Mouse (Mus musculus) liver, adult 2 months (tissue): ENCODE results near the gene Cfap299. TPM values are rescaled to one million over a fixed set of nuclear protein-coding genes. Genes with fewer than 3 reads are reported as not detected.
"Not testable (repeated sequence)": the region's sequence is repeated elsewhere in the genome, so short reads cannot be mapped to it uniquely, and the experiment has no call there.

Experiments
- DNase-seq: peaks from one replicate; pipeline ENCODE4 v3.0.0-alpha.2; 2011; ENCODE audit warnings: low read depth, low spot score; ENCODE audit errors: extremely low read depth
- H3K27ac ChIP-seq: fragments of 200-500 bp; replicated peaks from 2 replicates; pipeline ENCODE4 v1.5.1; 2012; ENCODE audit warnings: low read depth, mild to moderate bottlenecking, control low read depth, inconsistent platforms, low read length; ENCODE audit not compliant: insufficient read depth
- H3K27me3 ChIP-seq: fragments of 200-500 bp; 2 replicates; pipeline ENCODE4 v1.6.1; 2012; ENCODE audit warnings: mild to moderate bottlenecking, moderate library complexity, low read length, inconsistent platforms; ENCODE audit not compliant: control insufficient read depth, insufficient read depth
- H3K36me3 ChIP-seq: fragments of 200-500 bp; 2 replicates; pipeline ENCODE4 v1.6.1; 2012; ENCODE audit warnings: low read length, inconsistent platforms; ENCODE audit not compliant: control insufficient read depth, insufficient read depth
- H3K4me1 ChIP-seq: fragments of 200-500 bp; 2 replicates; pipeline ENCODE4 v1.6.1; 2011; ENCODE audit warnings: low read length; ENCODE audit not compliant: control insufficient read depth, insufficient read depth
- H3K4me3 ChIP-seq: fragments of 200-500 bp; 2 replicates; pipeline ENCODE4 v1.5.1; 2011; ENCODE audit warnings: low read depth, mild to moderate bottlenecking, control low read depth, low read length, moderate library complexity; ENCODE audit not compliant: insufficient read depth
- H3K79me2 ChIP-seq: fragments of 200-500 bp; 2 replicates; pipeline ENCODE4 v1.6.1; 2012; ENCODE audit warnings: inconsistent platforms, mild to moderate bottlenecking, low read length, moderate library complexity; ENCODE audit not compliant: control insufficient read depth, insufficient read depth
- H3K9ac ChIP-seq: fragments of 200-500 bp; 2 replicates; pipeline ENCODE4 v1.6.1; 2012; ENCODE audit warnings: low read depth, mild to moderate bottlenecking, control low read depth, inconsistent platforms, low read length
- CTCF ChIP-seq: fragments of 200-500 bp; IDR thresholded peaks from 2 replicates; pipeline ENCODE4 v1.5.1; 2011; ENCODE audit warnings: low read depth, low read length, control low read depth
- POLR2A ChIP-seq: fragments of 200-500 bp; IDR thresholded peaks from 2 replicates; pipeline ENCODE4 v1.6.1; 2011; ENCODE audit warnings: low read length, control low read depth; ENCODE audit not compliant: insufficient read depth; ENCODE audit errors: extremely low read depth
- WGBS: fragments of 180-500 bp; shearing (Covaris S2); methylation state at CpG from one replicate; pipeline ENCODE4 v1.1.7; 2018; 5-methylcytosine and 5-hydroxymethylcytosine counted together
- polyA plus RNA-seq: library from polyadenylated mRNA; depleted of rRNA; stranded (reverse); fragments of >200 nt; gene quantifications from 2 replicates; pipeline ENCODE4 v1.2.3, GENCODE M21; 2012
- total RNA-seq: library from RNA; depleted of rRNA; stranded (reverse); fragments of >200 nt; gene quantifications from 2 replicates; pipeline ENCODE4 v1.2.3, GENCODE M21; 2014

The Cfap299 gene
- total and polyA plus RNA-seq, 2 experiments = not detected

GRCm38 (mm10) chr5:98566461-98567193 lies 237.5 kb downstream of the Cfap299 start:
- Histone ChIP-seq H3K27ac (no peak overlapping the region), H3K4me1 (no peaks in the 10 kb centered on the region), H3K79me2 (no peaks in the 10 kb centered on the region), H3K9ac (no peak overlapping the region), H3K36me3 (no peaks in the 10 kb centered on the region), H3K4me3 (no peak overlapping the region), H3K27me3 (no peaks in the 10 kb centered on the region)
- 68% methylated on average over 6 of the region's 6 CpGs for WGBS
- TF ChIP-seq CTCF (no peak), POLR2A (no peak)
- DNase-seq = no peak

- 90% methylated on average over 4 of the region's 4 CpGs for WGBS
- H3K4me3 ChIP-seq = no peak overlapping the region
- DNase-seq = no peak
- H3K27ac ChIP-seq = no peak overlapping the region
- no peaks in the 10 kb centered on the region for H3K27me3 ChIP-seq
- H3K4me1 ChIP-seq = no peaks in the 10 kb centered on the region
- TF ChIP-seq POLR2A = no peak
- no peak overlapping the region for H3K9ac ChIP-seq
- no peaks in the 10 kb centered on the region for H3K36me3 ChIP-seq
- no peaks in the 10 kb centered on the region for H3K79me2 ChIP-seq
Observed at GRCm38 (mm10) chr5:98568481-98568880, 239.4 kb downstream of the Cfap299 start.

- no peak for TF ChIP-seq POLR2A
- TF ChIP-seq CTCF = no peak
- 38% methylated on average over 3 of the region's 3 CpGs for WGBS
- DNase-seq = no peak
Observed at GRCm38 (mm10) chr5:98569029-98569513, 240.0 kb downstream of the Cfap299 start.

GRCm38 (mm10) chr5:98572392-98572791 lies 243.3 kb downstream of the Cfap299 start:
- no peak overlapping the region for H3K9ac ChIP-seq
- TF ChIP-seq POLR2A = no peak
- no peak for TF ChIP-seq CTCF
- H3K27me3 ChIP-seq = no peaks in the 10 kb centered on the region
- no peak overlapping the region for H3K4me3 ChIP-seq
- 69% methylated on average over 4 of the region's 4 CpGs for WGBS
- H3K79me2 ChIP-seq = no peaks in the 10 kb centered on the region
- H3K36me3 ChIP-seq = no peaks in the 10 kb centered on the region
- DNase-seq = no peak
- no peaks in the 10 kb centered on the region for H3K4me1 ChIP-seq
- no peak overlapping the region for H3K27ac ChIP-seq

More at GRCm38 (mm10) chr5:98569029-98569513, 240.0 kb downstream of the Cfap299 start:
- Histone ChIP-seq H3K9ac (no peak overlapping the region), H3K27me3 (no peaks in the 10 kb centered on the region), H3K27ac (no peak overlapping the region), H3K36me3 (no peaks in the 10 kb centered on the region), H3K4me1 (no peaks in the 10 kb centered on the region), H3K4me3 (no peak overlapping the region), H3K79me2 (no peaks in the 10 kb centered on the region)

GRCm38 (mm10) chr5:98574711-98575470 lies 245.8 kb downstream of the Cfap299 start:
- DNase-seq = no peak
- WGBS = 85% methylated on average over 12 of the region's 12 CpGs
- no peaks in the 10 kb centered on the region for H3K27me3 ChIP-seq
- no peaks in the 10 kb centered on the region for H3K79me2 ChIP-seq
- H3K36me3 ChIP-seq = no peaks in the 10 kb centered on the region
- TF ChIP-seq POLR2A (no peak), CTCF (no peak)
- no peak overlapping the region for H3K4me3 ChIP-seq
- H3K27ac ChIP-seq = no peak overlapping the region
- no peaks in the 10 kb centered on the region for H3K4me1 ChIP-seq
- no peak overlapping the region for H3K9ac ChIP-seq

GRCm38 (mm10) chr5:98575471-98575834 lies 246.3 kb downstream of the Cfap299 start:
- no peak overlapping the region for H3K27ac ChIP-seq
- TF ChIP-seq CTCF (no peak), POLR2A (no peak)
- H3K27me3 ChIP-seq = no peaks in the 10 kb centered on the region
- H3K79me2 ChIP-seq = no peaks in the 10 kb centered on the region
- no peak overlapping the region for H3K9ac ChIP-seq
- H3K36me3 ChIP-seq = no peaks in the 10 kb centered on the region
- DNase-seq = no peak
- no peak overlapping the region for H3K4me3 ChIP-seq
- WGBS = 85% methylated on average over 4 of the region's 4 CpGs
- H3K4me1 ChIP-seq = no peaks in the 10 kb centered on the region

- H3K9ac ChIP-seq, DNase-seq, H3K4me3 ChIP-seq, H3K79me2 ChIP-seq, H3K27ac ChIP-seq, H3K36me3 ChIP-seq, H3K27me3 ChIP-seq, H3K4me1 ChIP-seq: not testable (repeated sequence)
- WGBS = 81% methylated on average over 6 of the region's 6 CpGs
Observed at GRCm38 (mm10) chr5:98576538-98576937, 247.4 kb downstream of the Cfap299 start.
